Mouse (Mus musculus) cerebellum, adult 9-11 months (tissue): Measurements from ENCODE around the gene Srrm4.

Source experiments
- DNase-seq: peaks from one replicate; pipeline ENCODE4 v3.0.0; 2022

The Srrm4 gene

DNA sequence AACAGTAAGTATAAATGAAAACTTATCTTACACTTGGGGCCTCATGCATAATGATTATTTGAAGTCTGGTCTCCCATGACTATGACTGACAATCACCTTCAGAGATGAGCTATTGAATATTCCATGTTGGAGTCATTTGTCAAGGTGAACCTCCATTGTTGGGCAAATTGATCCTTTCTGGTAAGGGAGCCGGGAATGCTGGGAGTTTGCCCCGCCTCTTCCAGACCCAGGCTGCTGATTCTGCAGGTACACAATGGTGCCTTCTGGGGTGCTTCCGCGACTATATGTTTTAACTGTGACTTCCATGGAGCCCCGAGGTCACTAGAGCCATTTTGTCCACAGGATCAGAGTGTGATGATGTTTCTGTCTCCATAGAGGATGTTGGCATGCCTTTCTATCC lies 195.5 kb downstream of the Srrm4 start:
- DNase-seq, result no peak

DNA sequence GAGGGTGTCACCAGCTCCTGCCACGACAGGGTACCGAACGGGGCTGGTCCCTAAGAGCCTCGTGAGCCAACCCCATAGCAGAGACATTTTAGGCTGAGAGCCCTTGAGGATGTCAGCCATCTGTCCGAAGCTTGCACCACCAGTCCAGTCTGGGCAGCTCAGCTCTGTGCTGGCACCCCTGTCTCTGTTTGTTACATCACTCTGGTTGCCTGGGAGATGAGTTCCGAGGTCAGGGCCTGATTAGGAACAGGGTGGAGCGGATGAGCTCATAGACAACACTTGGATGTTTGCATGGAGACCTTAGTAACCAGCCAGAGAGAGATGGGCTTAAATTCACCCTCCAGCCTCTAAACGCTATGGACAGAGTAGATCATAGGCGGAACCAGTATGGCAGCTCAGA lies 199.0 kb downstream of the Srrm4 start:
- no peak for DNase-seq

DNA sequence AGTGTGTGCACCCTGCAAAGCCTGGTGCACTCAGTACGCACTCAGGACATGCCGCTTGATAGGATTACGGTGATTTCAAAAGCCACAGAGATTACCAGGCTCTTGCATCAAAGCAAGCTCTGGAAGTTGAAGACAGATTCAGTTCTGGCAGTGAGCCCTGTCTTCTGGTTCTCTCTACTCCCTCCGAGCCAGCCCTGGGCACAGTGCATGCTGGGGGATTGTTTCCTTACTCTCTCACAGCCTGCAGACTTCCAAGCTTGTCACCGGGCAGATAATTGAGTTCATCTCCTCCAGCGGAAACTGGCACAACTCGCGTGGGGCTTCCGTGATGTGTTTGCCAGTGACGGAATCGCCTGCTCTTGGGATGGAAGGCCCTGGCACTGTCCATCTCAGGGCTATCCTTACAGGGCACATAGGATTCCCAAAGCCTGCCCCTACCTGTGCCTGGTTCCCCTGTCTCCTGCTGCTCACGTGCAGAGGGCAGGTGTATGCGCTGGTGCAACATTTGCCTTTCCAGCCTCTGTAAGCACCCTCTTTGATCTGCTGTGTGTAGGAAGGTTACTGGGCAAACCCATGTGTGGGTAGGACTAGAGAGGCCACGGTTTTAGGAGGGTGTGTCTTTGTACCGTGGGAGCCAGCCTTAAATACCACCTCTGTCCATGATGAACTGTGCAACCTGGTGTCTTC lies 201.6 kb downstream of the Srrm4 start:
- DNase-seq, result peak; percentile 25

DNA sequence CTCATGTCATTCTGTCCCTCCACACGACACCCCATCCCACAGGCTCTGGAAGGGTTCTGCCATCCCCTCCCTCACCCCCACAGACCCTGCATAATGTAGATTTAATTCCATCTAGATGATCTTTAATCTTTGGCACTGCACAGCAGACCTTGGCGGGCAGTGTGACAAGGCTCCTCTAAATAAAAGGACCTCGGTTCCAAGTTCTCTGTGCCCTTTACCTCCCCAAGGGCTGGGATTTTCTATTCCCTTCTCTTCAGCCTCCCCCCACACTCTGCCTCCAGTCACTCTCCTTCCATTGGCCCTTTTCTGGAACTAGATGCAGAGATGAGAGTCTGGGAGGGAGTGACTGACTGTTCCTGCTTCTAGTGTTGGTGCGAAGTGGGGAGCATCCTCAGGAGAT lies 202.3 kb downstream of the Srrm4 start:
- DNase-seq, result no peak
